Mouse (Mus musculus): ENCODE data around the gene Nme2. TPM values are rescaled to one million over a fixed set of nuclear protein-coding genes. Genes with fewer than 3 reads are reported as not detected.
A peak's percentile ranks its signal among the peaks of the same experiment; 100 is the strongest.

The Nme2 gene
- polyA plus RNA-seq, 1 experiment from 2014 or later: 107 TPM

GRCm38 (mm10) chr11:93969171-93969570, 13.1 kb upstream of the Nme2 start:
- H3K4me2 ChIP-seq (replicated peaks): peak overlapping the region; percentile 47; the same call in 1 of the 2 replicates

GRCm38 (mm10) chr11:93968848-93969128, 12.7 kb upstream of the Nme2 start:
- no peak for ATAC-seq (ENCODE audit: low FRiP score)
- Histone ChIP-seq H3K9ac (peak overlapping the region; percentile 56), H3K4me2 (replicated peaks) (peak overlapping the region; percentile 47), H3K36me3 (replicated peaks; ENCODE audit: control insufficient read depth, insufficient read depth) (peaks cover 20% of the 10 kb centered on the region), H3K9me3 (ENCODE audit: control insufficient read depth, low read length) (no peaks in the 10 kb centered on the region), H3K27ac (peak overlapping the region; percentile 79), H3K4me1 (replicated peaks; ENCODE audit: control insufficient read depth, insufficient read depth, low read length) (peaks cover 22% of the 10 kb centered on the region), H3K27me3 (ENCODE audit: control insufficient read depth, insufficient read depth, low read length) (no peaks in the 10 kb centered on the region), H3K4me3 (replicated peaks; ENCODE audit: low read length) (peak overlapping the region; percentile 72; the same call in 1 of the 2 replicates)
- no peak for DNase-seq (ENCODE audit: low spot score)
- 49% methylated on average over 6 of the region's 6 CpGs for WGBS

More at GRCm38 (mm10) chr11:93969171-93969570, 13.1 kb upstream of the Nme2 start:
- ATAC-seq (ENCODE audit: low FRiP score): no peak
- Histone ChIP-seq H3K9me3 (ENCODE audit: control insufficient read depth, low read length) (no peaks in the 10 kb centered on the region), H3K27ac (no peak overlapping the region), H3K4me1 (replicated peaks; ENCODE audit: control insufficient read depth, insufficient read depth, low read length) (peaks cover 22% of the 10 kb centered on the region), H3K4me3 (replicated peaks; ENCODE audit: low read length) (no peak overlapping the region), H3K9ac (peak overlapping the region; percentile 56; the same call in 1 of the 2 replicates), H3K36me3 (replicated peaks; ENCODE audit: control insufficient read depth, insufficient read depth) (peaks cover 16% of the 10 kb centered on the region), H3K27me3 (ENCODE audit: control insufficient read depth, insufficient read depth, low read length) (no peaks in the 10 kb centered on the region)
- no peak for DNase-seq (ENCODE audit: low spot score)
- WGBS: 94% methylated on average over 6 of the region's 6 CpGs

DNA sequence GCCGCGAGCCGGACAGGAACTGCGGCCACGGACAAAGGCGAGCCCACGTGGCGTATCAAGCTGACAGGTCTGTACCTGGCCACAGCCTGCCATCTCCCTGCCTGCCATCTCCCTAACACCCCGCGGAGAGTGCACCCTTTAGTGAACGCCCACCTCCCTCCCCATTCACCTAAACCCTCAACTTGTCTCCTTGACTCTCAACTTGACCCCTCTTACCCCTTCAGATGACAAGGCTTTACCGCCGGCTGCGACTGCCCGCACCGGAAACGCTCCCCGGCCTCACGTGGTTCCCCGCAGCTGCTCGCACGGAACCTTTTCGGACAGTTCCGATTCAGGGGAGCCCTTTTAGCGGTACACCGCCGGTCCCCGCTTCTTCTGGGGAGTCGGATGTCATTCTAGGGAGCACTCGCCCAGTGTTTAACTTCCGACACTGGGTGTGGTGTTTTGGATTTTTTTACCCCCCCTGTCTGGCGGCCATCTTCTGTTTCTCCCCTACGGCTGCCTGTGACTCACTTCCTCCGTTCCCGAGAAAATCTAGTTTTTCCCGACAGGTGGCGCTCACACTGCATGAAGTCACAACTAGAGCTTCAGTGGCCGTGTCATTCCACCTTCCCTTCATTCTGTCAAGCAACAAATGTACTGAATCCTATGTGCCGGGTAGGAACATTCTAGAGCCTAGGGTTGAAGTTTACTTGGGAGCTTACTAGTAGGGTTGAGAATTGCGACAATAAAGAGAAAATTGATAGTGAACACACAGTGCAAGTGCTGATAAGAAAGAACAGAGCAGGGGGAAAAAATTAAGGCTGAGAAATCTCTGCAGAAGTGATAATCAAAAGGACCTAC, 12.2 kb upstream of the Nme2 start, which contains the start of the genes Gm20390 and Nme1:
Gm20390 (minus strand) TSS at position 289 of the 843 bp plus-strand sequence.
Nme1 (minus strand) TSS at position 517 of the 843 bp plus-strand sequence.
- Histone ChIP-seq H3K9me3 (ENCODE audit: control insufficient read depth, low read length) (no peaks in the 10 kb centered on the region), H3K4me1 (replicated peaks; ENCODE audit: control insufficient read depth, insufficient read depth, low read length) (peaks cover 22% of the 10 kb centered on the region), H3K27ac (peak within 1 kb of the TSS; percentile 81), H3K9ac (peak within 1 kb of the TSS; percentile 87), H3K4me2 (replicated peaks) (peak within 1 kb of the TSS; percentile 90), H3K36me3 (replicated peaks; ENCODE audit: control insufficient read depth, insufficient read depth) (peaks cover 25% of the 10 kb centered on the region), H3K4me3 (replicated peaks; ENCODE audit: low read length) (peak within 1 kb of the TSS; percentile 72), H3K27me3 (ENCODE audit: control insufficient read depth, insufficient read depth, low read length) (no peaks in the 10 kb centered on the region)
- peak; percentile 100 for DNase-seq (ENCODE audit: low spot score)
- WGBS: under 1% methylated on average over 40 of the region's 40 CpGs
- ATAC-seq (ENCODE audit: low FRiP score): peak; percentile 97

GRCm38 (mm10) chr11:93967381-93967780, 11.3 kb upstream of the Nme2 start:
- no peaks in the 10 kb centered on the region for H3K9me3 ChIP-seq (ENCODE audit: control insufficient read depth, low read length)
- H3K4me2 ChIP-seq (replicated peaks): peak overlapping the region; percentile 90
- ATAC-seq (ENCODE audit: low FRiP score) (no peak), DNase-seq (ENCODE audit: low spot score) (no peak)
- peaks cover 34% of the 10 kb centered on the region for H3K36me3 ChIP-seq (replicated peaks; ENCODE audit: control insufficient read depth, insufficient read depth)
- H3K4me3 ChIP-seq (replicated peaks; ENCODE audit: low read length): peak overlapping the region; percentile 72
- peak overlapping the region; percentile 87 for H3K9ac ChIP-seq
- H3K27ac ChIP-seq: peak overlapping the region; percentile 81
- peaks cover 22% of the 10 kb centered on the region for H3K4me1 ChIP-seq (replicated peaks; ENCODE audit: control insufficient read depth, insufficient read depth, low read length)
- 6% methylated on average over 11 of the region's 11 CpGs for WGBS
- no peaks in the 10 kb centered on the region for H3K27me3 ChIP-seq (ENCODE audit: control insufficient read depth, insufficient read depth, low read length)

DNA sequence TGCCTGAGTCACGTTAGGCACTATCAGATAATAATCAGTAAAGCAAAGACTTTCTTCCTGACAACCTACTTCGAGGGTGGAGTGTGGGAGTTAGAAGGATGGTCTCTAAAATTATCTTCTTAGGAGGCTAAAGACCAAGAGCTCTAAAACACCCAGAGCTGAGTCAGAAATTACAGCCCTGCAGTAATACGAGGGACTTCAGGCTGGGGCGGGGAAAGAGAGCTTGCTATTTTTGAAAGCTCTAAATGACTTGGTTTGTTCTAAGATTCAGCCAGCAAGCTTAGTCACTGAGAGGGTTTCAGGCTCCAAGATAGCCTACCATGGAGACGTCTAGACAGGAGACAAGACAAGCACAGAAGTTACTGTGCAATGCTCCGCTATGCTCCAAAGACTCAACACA, 9.3 kb upstream of the Nme2 start:
- 97% methylated on average over 6 of the region's 6 CpGs for WGBS
- no peak for ATAC-seq (ENCODE audit: low FRiP score)

DNA sequence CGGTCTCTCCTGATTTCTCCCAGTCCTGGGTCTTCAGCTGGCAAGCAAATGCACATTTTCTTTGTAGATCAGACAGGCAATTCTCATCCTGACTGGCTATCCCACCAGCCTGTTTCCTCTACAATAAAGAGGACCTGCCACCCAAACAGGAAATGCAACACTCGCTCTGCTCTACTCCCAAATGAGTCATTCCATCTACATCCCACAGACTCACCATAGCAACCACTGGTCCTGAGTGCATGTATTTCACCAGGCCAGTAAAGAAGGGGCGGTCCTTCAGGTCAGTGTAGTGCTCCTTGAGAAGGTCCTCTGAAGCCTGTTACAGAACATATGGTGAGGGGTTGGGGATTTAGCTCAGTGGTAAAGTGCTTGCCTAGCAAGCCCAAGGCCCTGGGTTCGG, 7.0 kb upstream of the Nme2 start:
- H3K4me2 ChIP-seq (replicated peaks): no peak overlapping the region
- H3K9ac ChIP-seq: no peak overlapping the region
- no peaks in the 10 kb centered on the region for H3K27me3 ChIP-seq (ENCODE audit: control insufficient read depth, insufficient read depth, low read length)
- H3K9me3 ChIP-seq (ENCODE audit: control insufficient read depth, low read length): no peaks in the 10 kb centered on the region
- 73% methylated on average over 4 of the region's 4 CpGs for WGBS
- no peak overlapping the region for H3K4me3 ChIP-seq (replicated peaks; ENCODE audit: low read length)
- DNase-seq (ENCODE audit: low spot score) (no peak), ATAC-seq (ENCODE audit: low FRiP score) (no peak)
- peaks cover 15% of the 10 kb centered on the region for H3K4me1 ChIP-seq (replicated peaks; ENCODE audit: control insufficient read depth, insufficient read depth, low read length)
- H3K36me3 ChIP-seq (replicated peaks; ENCODE audit: control insufficient read depth, insufficient read depth): peaks cover 78% of the 10 kb centered on the region
- H3K27ac ChIP-seq: no peak overlapping the region

More for the DNA sequence above, 9.3 kb upstream of the Nme2 start:
- H3K4me1 ChIP-seq (replicated peaks; ENCODE audit: control insufficient read depth, insufficient read depth, low read length): peaks cover 22% of the 10 kb centered on the region
- H3K27ac ChIP-seq: no peak overlapping the region
- peaks cover 54% of the 10 kb centered on the region for H3K36me3 ChIP-seq (replicated peaks; ENCODE audit: control insufficient read depth, insufficient read depth)
- H3K9me3 ChIP-seq (ENCODE audit: control insufficient read depth, low read length): no peaks in the 10 kb centered on the region
- DNase-seq (ENCODE audit: low spot score): no peak
- no peaks in the 10 kb centered on the region for H3K27me3 ChIP-seq (ENCODE audit: control insufficient read depth, insufficient read depth, low read length)
- H3K4me2 ChIP-seq (replicated peaks): no peak overlapping the region
- no peak overlapping the region for H3K9ac ChIP-seq
- H3K4me3 ChIP-seq (replicated peaks; ENCODE audit: low read length): no peak overlapping the region

- Histone ChIP-seq H3K36me3 (replicated peaks; ENCODE audit: control insufficient read depth, insufficient read depth) (peaks cover 88% of the 10 kb centered on the region), H3K9me3 (ENCODE audit: control insufficient read depth, low read length) (no peaks in the 10 kb centered on the region), H3K4me1 (replicated peaks; ENCODE audit: control insufficient read depth, insufficient read depth, low read length) (peaks cover 7% of the 10 kb centered on the region), H3K27me3 (ENCODE audit: control insufficient read depth, insufficient read depth, low read length) (no peaks in the 10 kb centered on the region), H3K4me2 (replicated peaks) (no peak overlapping the region), H3K9ac (no peak overlapping the region), H3K4me3 (replicated peaks; ENCODE audit: low read length) (no peak overlapping the region), H3K27ac (no peak overlapping the region)
- WGBS: 90% methylated on average over 6 of the region's 6 CpGs
- ATAC-seq (ENCODE audit: low FRiP score): no peak
- no peak for DNase-seq (ENCODE audit: low spot score)
Observed at GRCm38 (mm10) chr11:93961482-93961881, 5.4 kb upstream of the Nme2 start.

- Histone ChIP-seq H3K9me3 (ENCODE audit: control insufficient read depth, low read length) (no peaks in the 10 kb centered on the region), H3K4me1 (replicated peaks; ENCODE audit: control insufficient read depth, insufficient read depth, low read length) (peaks cover 13% of the 10 kb centered on the region; the same call in 1 of the 2 replicates), H3K4me2 (replicated peaks) (no peak overlapping the region), H3K27ac (no peak overlapping the region), H3K27me3 (ENCODE audit: control insufficient read depth, insufficient read depth, low read length) (no peaks in the 10 kb centered on the region), H3K36me3 (replicated peaks; ENCODE audit: control insufficient read depth, insufficient read depth) (peaks cover 64% of the 10 kb centered on the region), H3K4me3 (replicated peaks; ENCODE audit: low read length) (no peak overlapping the region), H3K9ac (no peak overlapping the region)
- no peak for ATAC-seq (ENCODE audit: low FRiP score)
- DNase-seq (ENCODE audit: low spot score): no peak
- WGBS: 86% methylated on average over 4 of the region's 4 CpGs
Observed at GRCm38 (mm10) chr11:93957746-93958145, 1.7 kb upstream of the Nme2 start.

DNA sequence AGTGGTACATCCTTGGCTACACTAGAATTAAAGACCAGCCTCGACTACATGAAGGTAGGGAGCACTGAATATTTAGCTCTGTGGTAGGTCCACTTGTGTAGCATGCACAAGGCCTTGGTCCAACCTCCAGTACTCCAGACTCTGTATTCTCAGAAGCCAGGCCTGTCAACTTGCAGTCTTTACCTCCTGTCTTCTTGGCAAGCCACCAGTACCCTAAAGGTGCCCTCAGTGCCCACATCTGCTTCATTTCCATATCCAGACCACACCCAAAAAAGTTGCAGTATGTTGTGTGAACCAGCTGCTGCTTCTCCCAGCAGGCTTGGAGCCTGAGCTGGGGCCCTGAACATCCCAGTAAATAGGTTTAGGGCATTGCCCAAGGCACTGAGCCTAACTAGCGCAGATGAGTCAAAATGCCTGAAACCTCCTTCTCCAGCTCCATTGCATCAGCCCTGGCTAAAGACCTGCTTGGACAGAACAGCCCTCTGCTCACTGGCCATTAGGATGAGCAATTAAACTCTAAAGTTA, 1.0 kb upstream of the Nme2 start:
- Histone ChIP-seq H3K9ac (no peak overlapping the region), H3K9me3 (ENCODE audit: control insufficient read depth, low read length) (no peaks in the 10 kb centered on the region), H3K4me1 (replicated peaks; ENCODE audit: control insufficient read depth, insufficient read depth, low read length) (peaks cover 18% of the 10 kb centered on the region), H3K27me3 (ENCODE audit: control insufficient read depth, insufficient read depth, low read length) (no peaks in the 10 kb centered on the region), H3K4me3 (replicated peaks; ENCODE audit: low read length) (no peak overlapping the region), H3K36me3 (replicated peaks; ENCODE audit: control insufficient read depth, insufficient read depth) (peaks cover 64% of the 10 kb centered on the region), H3K27ac (no peak overlapping the region), H3K4me2 (replicated peaks) (no peak overlapping the region)
- DNase-seq (ENCODE audit: low spot score): no peak
- no peak for ATAC-seq (ENCODE audit: low FRiP score)
- 94% methylated on average over 2 of the region's 2 CpGs for WGBS

Measured in hindbrain, embryonic 14.5 days (tissue).